Mouse (Mus musculus): ENCODE data around the gene Cep112. TPM values are rescaled to one million over a fixed set of nuclear protein-coding genes. Genes with fewer than 3 reads are reported as not detected.

The Cep112 gene
- polyA plus RNA-seq, 1 experiment, result not detected

DNA sequence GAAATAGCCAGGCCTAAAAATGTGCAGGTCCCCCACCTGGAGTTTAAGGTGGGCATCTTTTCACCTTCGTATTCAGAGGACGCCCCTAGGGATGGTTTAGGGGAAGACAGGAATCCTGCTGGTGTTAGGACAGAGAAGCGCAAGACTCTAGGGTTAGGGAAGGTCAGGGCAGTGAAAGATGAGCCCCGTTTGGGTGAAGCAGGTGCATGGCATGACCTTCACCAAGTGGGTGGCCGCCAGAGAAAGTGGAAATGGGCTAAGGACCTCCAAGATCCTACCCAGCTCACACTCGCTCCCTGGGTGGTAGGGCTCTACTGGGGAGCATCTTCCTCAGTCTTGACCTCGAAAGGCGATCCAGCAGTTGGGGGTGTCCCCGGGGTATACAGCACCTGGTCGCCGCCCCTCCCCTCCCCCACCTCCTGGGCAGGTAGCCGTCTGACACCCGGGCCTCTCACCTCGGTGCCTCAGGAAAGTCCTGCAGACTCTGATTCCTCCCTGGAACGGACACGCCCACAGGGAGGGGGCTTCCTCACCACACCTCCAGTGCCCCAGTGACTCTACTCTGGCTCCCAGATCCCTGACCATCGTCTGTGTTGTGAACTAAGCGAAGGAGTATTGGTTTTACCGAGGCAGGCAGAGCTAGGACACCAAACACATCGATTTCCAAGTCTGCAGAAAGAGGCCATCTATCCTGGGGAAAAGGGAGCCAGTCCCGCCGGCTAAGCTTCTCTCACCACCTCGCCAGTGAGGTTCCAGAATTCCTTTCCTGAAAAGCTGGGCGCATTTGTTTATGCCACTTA is 484.6 kb downstream of the Cep112 start:
- peaks cover 8% of the 10 kb centered on the region for H3K4me1 ChIP-seq (ENCODE audit: control insufficient read depth, insufficient read depth, low read length)
- no peak overlapping the region for H3K4me3 ChIP-seq (ENCODE audit: insufficient read depth, low read depth, low read length)
- H3K27ac ChIP-seq (ENCODE audit: insufficient read depth, low read depth, low read length), result no peak overlapping the region
- TF ChIP-seq POLR2A (IDR thresholded peaks at IDR 0.05; ENCODE audit: insufficient read depth, low read depth, low read length) (no peak), CTCF (IDR thresholded peaks at IDR 0.05; ENCODE audit: insufficient read depth, low read depth, low read length) (no peak)
- WGBS, result 27% methylated on average over 24 of the region's 24 CpGs

Other genes with a start within 250 kb of the Cep112 start
- gene Apoh, start 81.8 kb upstream of the Cep112 start, polyA plus RNA-seq (2012; ENCODE audit: insufficient read depth, insufficient read length, low replicate concordance, missing spikeins), result not detected in 2 replicates
- 195 and 266 TPM in 2 replicates for gene Prkca, start 81.3 kb upstream of the Cep112 start, polyA plus RNA-seq (2012; ENCODE audit: insufficient read depth, insufficient read length, low replicate concordance, missing spikeins)

All from olfactory bulb, adult 2 months (tissue).